Mouse (Mus musculus): ENCODE data around the gene Hipk1. TPM values are rescaled to one million over a fixed set of nuclear protein-coding genes. Genes with fewer than 3 reads are reported as not detected.

Gene Hipk1
- polyA plus RNA-seq, 2 experiments, result 16.6 to 27.3 TPM

DNA sequence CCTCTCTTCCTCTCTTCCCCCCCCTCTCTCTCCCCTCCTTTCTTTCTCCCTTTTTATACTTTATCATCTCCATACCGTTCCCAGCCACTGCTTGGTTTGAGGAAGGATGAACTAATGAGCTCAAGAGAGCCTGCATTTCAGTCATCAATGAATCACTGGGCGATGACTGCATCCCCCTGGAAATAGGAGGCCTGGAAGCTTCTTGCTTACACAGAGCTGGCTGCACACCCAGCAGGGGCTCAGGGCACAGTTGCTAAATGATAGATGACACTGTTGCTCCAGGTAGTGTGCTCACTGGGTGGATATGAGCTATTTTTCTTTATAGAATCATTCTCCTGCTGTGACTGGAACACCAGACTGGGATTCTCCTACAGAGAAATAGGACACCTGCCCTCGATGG lies 95.8 kb downstream of the Hipk1 start:
- Histone ChIP-seq H3K4me1 (ENCODE audit: control insufficient read depth, insufficient read depth, low read length) (no peaks in the 10 kb centered on the region), H3K9me3 (ENCODE audit: control insufficient read depth, low read length) (no peaks in the 10 kb centered on the region), H3K36me3 (ENCODE audit: control insufficient read depth, insufficient read depth, low read length) (no peaks in the 10 kb centered on the region), H3K9ac (ENCODE audit: low read depth, low read length, severe bottlenecking) (no peak overlapping the region), H3K27me3 (ENCODE audit: control insufficient read depth, insufficient read depth, low read length) (no peaks in the 10 kb centered on the region), H3K4me3 (replicated peaks; ENCODE audit: low read length) (no peak overlapping the region), H3K4me2 (replicated peaks; ENCODE audit: low read depth, low read length, severe bottlenecking) (no peak overlapping the region), H3K27ac (replicated peaks; ENCODE audit: low read depth, low read length) (no peak overlapping the region)
- 59% methylated on average over 3 of the region's 3 CpGs for WGBS
- DNase-seq (ENCODE audit: low spot score), result no peak
- no peak for ATAC-seq (ENCODE audit: low FRiP score, low read depth)
- no peak for TF ChIP-seq POLR2A (IDR thresholded peaks at IDR 0.05; ENCODE audit: borderline replicate concordance, extremely low read depth, insufficient read depth, insufficient read length)

GRCm38 (mm10) chr3:103690506-103690905 lies 100.9 kb downstream of the Hipk1 start:
- H3K9ac ChIP-seq (ENCODE audit: low read depth, low read length, severe bottlenecking), result no peak overlapping the region
- H3K27me3 ChIP-seq (ENCODE audit: control insufficient read depth, insufficient read depth, low read length), result no peaks in the 10 kb centered on the region
- H3K27ac ChIP-seq (replicated peaks; ENCODE audit: low read depth, low read length), result no peak overlapping the region
- no peaks in the 10 kb centered on the region for H3K9me3 ChIP-seq (ENCODE audit: control insufficient read depth, low read length)
- ATAC-seq (ENCODE audit: low FRiP score, low read depth) (no peak), DNase-seq (ENCODE audit: low spot score) (no peak)
- H3K4me1 ChIP-seq (ENCODE audit: control insufficient read depth, insufficient read depth, low read length), result no peaks in the 10 kb centered on the region
- H3K36me3 ChIP-seq (ENCODE audit: control insufficient read depth, insufficient read depth, low read length), result no peaks in the 10 kb centered on the region
- WGBS, result 80% methylated on average over 3 of the region's 3 CpGs
- H3K4me2 ChIP-seq (replicated peaks; ENCODE audit: low read depth, low read length, severe bottlenecking), result no peak overlapping the region
- H3K4me3 ChIP-seq (replicated peaks; ENCODE audit: low read length), result no peak overlapping the region
- no peak for TF ChIP-seq POLR2A (IDR thresholded peaks at IDR 0.05; ENCODE audit: borderline replicate concordance, extremely low read depth, insufficient read depth, insufficient read length)

Other genes with a start within 250 kb of the Hipk1 start
- gene Syt6, start 216.3 kb downstream of the Hipk1 start, polyA plus RNA-seq (2012; rRNA removed), result 0.44 TPM in 2 replicates
- gene Syt6, start 216.3 kb downstream of the Hipk1 start, polyA plus RNA-seq (2014; fragmentation: Nextera tagmentation; extraction: Ambion mirVana), result 0.37 and 0.91 TPM in 2 replicates
- gene Atg4a-ps, start 145.5 kb downstream of the Hipk1 start, polyA plus RNA-seq (2012; rRNA removed), result 0.11 and 0.14 TPM in 2 replicates
- gene Atg4a-ps, start 145.5 kb downstream of the Hipk1 start, polyA plus RNA-seq (2014; fragmentation: Nextera tagmentation; extraction: Ambion mirVana), result 0.36 TPM in 1 of 2 replicates, not detected in the other
- gene Olfml3, start 53.6 kb downstream of the Hipk1 start, polyA plus RNA-seq (2012; rRNA removed), result 52.0 and 58.1 TPM in 2 replicates
- 82.5 and 88.0 TPM in 2 replicates for gene Olfml3, start 53.6 kb downstream of the Hipk1 start, polyA plus RNA-seq (2014; fragmentation: Nextera tagmentation; extraction: Ambion mirVana)
- gene Gm10964, start 52.2 kb downstream of the Hipk1 start, polyA plus RNA-seq (2012; rRNA removed), result not detected in 2 replicates
- not detected in 2 replicates for gene Gm10964, start 52.2 kb downstream of the Hipk1 start, polyA plus RNA-seq (2014; fragmentation: Nextera tagmentation; extraction: Ambion mirVana)
- gene Dclre1b, start 17.9 kb upstream of the Hipk1 start, polyA plus RNA-seq (2012; rRNA removed), result 11.4 and 15.9 TPM in 2 replicates
- 29.5 and 32.2 TPM in 2 replicates for gene Dclre1b, start 17.9 kb upstream of the Hipk1 start, polyA plus RNA-seq (2014; fragmentation: Nextera tagmentation; extraction: Ambion mirVana)
- gene Ap4b1, start 18.0 kb upstream of the Hipk1 start, polyA plus RNA-seq (2012; rRNA removed), result 24.6 and 27.0 TPM in 2 replicates
- 22.9 and 23.4 TPM in 2 replicates for gene Ap4b1, start 18.0 kb upstream of the Hipk1 start, polyA plus RNA-seq (2014; fragmentation: Nextera tagmentation; extraction: Ambion mirVana)
- gene Gm43064, start 18.0 kb upstream of the Hipk1 start, polyA plus RNA-seq (2012; rRNA removed), result 0.39 and 0.73 TPM in 2 replicates
- not detected in 2 replicates for gene Gm43064, start 18.0 kb upstream of the Hipk1 start, polyA plus RNA-seq (2014; fragmentation: Nextera tagmentation; extraction: Ambion mirVana)
- 0.68 and 1.1 TPM in 2 replicates for gene Bcl2l15, start 41.0 kb upstream of the Hipk1 start, polyA plus RNA-seq (2012; rRNA removed)
- 0.68 and 0.84 TPM in 2 replicates for gene Bcl2l15, start 41.0 kb upstream of the Hipk1 start, polyA plus RNA-seq (2014; fragmentation: Nextera tagmentation; extraction: Ambion mirVana)
- 0.47 and 0.99 TPM in 2 replicates for gene Ptpn22, start 68.2 kb upstream of the Hipk1 start, polyA plus RNA-seq (2012; rRNA removed)
- gene Ptpn22, start 68.2 kb upstream of the Hipk1 start, polyA plus RNA-seq (2014; fragmentation: Nextera tagmentation; extraction: Ambion mirVana), result 0.94 and 1.1 TPM in 2 replicates
- 11.0 and 11.4 TPM in 2 replicates for gene Rsbn1, start 122.6 kb upstream of the Hipk1 start, polyA plus RNA-seq (2012; rRNA removed)
- gene Rsbn1, start 122.6 kb upstream of the Hipk1 start, polyA plus RNA-seq (2014; fragmentation: Nextera tagmentation; extraction: Ambion mirVana), result 12.2 and 15.2 TPM in 2 replicates
- gene Phtf1, start 176.5 kb upstream of the Hipk1 start, polyA plus RNA-seq (2012; rRNA removed), result 22.5 and 24.5 TPM in 2 replicates
- gene Phtf1, start 176.5 kb upstream of the Hipk1 start, polyA plus RNA-seq (2014; fragmentation: Nextera tagmentation; extraction: Ambion mirVana), result 41.1 and 48.1 TPM in 2 replicates